In the genomic region with DNA sequence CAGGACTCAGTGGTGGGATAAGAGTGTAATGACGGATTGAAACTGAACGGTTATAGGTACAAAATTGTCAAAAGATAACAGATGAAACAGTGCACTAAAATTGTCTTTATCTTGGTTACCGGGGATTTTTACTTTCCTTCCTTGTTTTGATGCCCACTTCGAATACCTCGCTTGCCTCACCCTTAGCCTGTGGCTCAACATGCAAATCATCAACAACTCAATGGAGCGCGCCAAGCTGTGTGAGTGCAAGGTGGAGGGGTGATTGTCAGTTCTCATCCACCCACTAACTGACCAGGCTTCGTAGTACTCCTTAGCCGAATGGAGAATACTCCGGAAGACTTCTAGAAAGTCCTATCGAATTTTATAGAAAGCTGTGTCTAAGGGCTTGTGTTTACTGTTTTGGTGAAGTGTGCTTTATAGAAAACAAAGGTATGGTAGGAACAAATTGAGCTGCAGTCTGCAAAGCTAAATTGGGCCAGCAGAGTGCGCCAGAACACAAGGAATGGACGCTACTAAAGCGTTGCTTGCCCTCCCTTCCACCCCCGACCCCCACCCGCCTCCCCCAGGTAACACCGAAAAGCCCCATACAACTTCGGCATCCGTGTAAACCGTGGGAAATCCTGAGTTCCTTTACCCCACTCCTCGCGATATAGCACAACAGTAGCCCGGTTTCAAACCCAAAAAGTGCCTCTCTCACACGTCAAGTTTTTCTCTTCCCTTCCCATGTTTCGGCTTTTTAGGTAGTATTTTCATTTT, we compare ENCODE assay signal across 8 mouse cellular contexts.
DNase-seq lines count a peak whose midpoint lies in the region; ATAC-seq and TF ChIP-seq lines count a peak whose summit lies in the region.

No protein-coding gene starts in this region.

- H3K27ac ChIP-seq in MEL (ENCODE audit: control insufficient read depth, low read depth, low read length): peak overlapping the region; percentile 32
- H3K27ac ChIP-seq in embryonic facial prominence, embryonic 11.5 days (replicated peaks; ENCODE audit: low read depth, low read length): no peak overlapping the region
- H3K27ac ChIP-seq in heart, embryonic 12.5 days (ENCODE audit: poor library complexity, severe bottlenecking): no peak overlapping the region

- TF ChIP-seq CTCF in MEL (IDR thresholded peaks at IDR 0.05 in 2 of 3, conservative IDR thresholded peaks at IDR 0.05 in 1 of 3; ENCODE audit: control insufficient read depth in 1 of 3, insufficient read depth in 1 of 3, low read depth in 2 of 3, low read length in 3 of 3, poor library complexity in 1 of 3, severe bottlenecking in 1 of 3): peak; percentile 58 to 87 (median 71)

- WGBS in embryonic facial prominence, embryonic 11.5 days: 25% methylated on average over 25 of the region's 25 CpGs
- WGBS in heart, embryonic 12.5 days: 22% methylated on average over 25 of the region's 25 CpGs

- H3K79me2 ChIP-seq in MEL (ENCODE audit: control insufficient read depth, insufficient read depth, low read length, poor library complexity): no peaks in the 10 kb centered on the region

- TF ChIP-seq EP300 in MEL (IDR thresholded peaks at IDR 0.05; ENCODE audit: low read depth in 1 of 2, low read length in 2 of 2): no peak

- no peaks in the 10 kb centered on the region; a peak in 1 of 4 replicates for H3K27me3 ChIP-seq in MEL (ENCODE audit: control insufficient read depth in 1 of 2, insufficient read depth in 2 of 2, low read length in 2 of 2)
- H3K27me3 ChIP-seq in embryonic facial prominence, embryonic 11.5 days (ENCODE audit: control insufficient read depth, insufficient read depth, low read length): no peaks in the 10 kb centered on the region
- H3K27me3 ChIP-seq in heart, embryonic 12.5 days (replicated peaks): no peaks in the 10 kb centered on the region

- TF ChIP-seq RAD21 in MEL (IDR thresholded peaks at IDR 0.05; ENCODE audit: low read depth, low read length): peak; percentile 77

- no peak for ATAC-seq in embryonic facial prominence, embryonic 11.5 days (replicated peaks; ENCODE audit: insufficient number of reproducible peaks, low FRiP score, low TSS enrichment, low read depth)
- ATAC-seq in heart, embryonic 12.5 days (ENCODE audit: insufficient number of reproducible peaks, low FRiP score): no peak

- no peaks in the 10 kb centered on the region for H3K9me3 ChIP-seq in MEL (replicated peaks; ENCODE audit: insufficient read depth, low read length)
- no peaks in the 10 kb centered on the region for H3K9me3 ChIP-seq in embryonic facial prominence, embryonic 11.5 days (replicated peaks; ENCODE audit: control insufficient read depth, low read length)
- no peaks in the 10 kb centered on the region for H3K9me3 ChIP-seq in heart, embryonic 12.5 days (replicated peaks)

- TF ChIP-seq POLR2A in MEL (IDR thresholded peaks at IDR 0.05; ENCODE audit: control insufficient read depth in 1 of 2, insufficient read depth in 1 of 2, low read depth in 1 of 2, low read length in 2 of 2, poor library complexity in 1 of 2): no peak

- H3K36me3 ChIP-seq in MEL (ENCODE audit: control insufficient read depth in 1 of 2, insufficient read depth in 2 of 2, low read length in 2 of 2): peaks cover 0 to 5% of the 10 kb centered on the region in 2 experiments; a peak in 2 of 4 replicates
- H3K36me3 ChIP-seq in embryonic facial prominence, embryonic 11.5 days (replicated peaks; ENCODE audit: control insufficient read depth, insufficient read depth, low read depth, low read length): no peaks in the 10 kb centered on the region
- no peaks in the 10 kb centered on the region for H3K36me3 ChIP-seq in heart, embryonic 12.5 days

- peaks cover 10% of the 10 kb centered on the region in 2 experiments for H3K4me1 ChIP-seq in MEL (ENCODE audit: control insufficient read depth in 1 of 2, insufficient read depth in 2 of 2, low read length in 2 of 2)
- no peaks in the 10 kb centered on the region for H3K4me1 ChIP-seq in embryonic facial prominence, embryonic 11.5 days (ENCODE audit: control insufficient read depth, insufficient read depth, low read length)
- peaks cover 16% of the 10 kb centered on the region for H3K4me1 ChIP-seq in heart, embryonic 12.5 days (replicated peaks)

- peak overlapping the region; percentile 35 for H3K4me2 ChIP-seq in embryonic facial prominence, embryonic 11.5 days (ENCODE audit: low read depth, low read length)
- peak overlapping the region; percentile 77 for H3K4me2 ChIP-seq in heart, embryonic 12.5 days

- peak; percentile 95 for DNase-seq in A20 (ENCODE audit: low read depth, low spot score)
- DNase-seq in MEL (ENCODE audit: low read depth, low spot score): peak; percentile 82
- peak; percentile 71 for DNase-seq in embryonic facial prominence, embryonic 11.5 days (ENCODE audit: low spot score)
- DNase-seq in kidney, postnatal 14 days: peak; percentile 53
- DNase-seq in lung, postnatal 10 days: peak; percentile 66
- peak; percentile 75 for DNase-seq in retina, embryonic 14.5 days (ENCODE audit: low spot score)
- peak; percentile 64 for DNase-seq in urinary bladder, postnatal 25 days (ENCODE audit: low spot score)

- peak overlapping the region; percentile 64 for H3K9ac ChIP-seq in MEL (ENCODE audit: control insufficient read depth, low read depth, low read length, poor library complexity, severe bottlenecking)
- no peak overlapping the region for H3K9ac ChIP-seq in embryonic facial prominence, embryonic 11.5 days (replicated peaks; ENCODE audit: low read length)
- H3K9ac ChIP-seq in heart, embryonic 12.5 days: peak overlapping the region; percentile 60

- H3K4me3 ChIP-seq in MEL (ENCODE audit: control insufficient read depth in 1 of 2, insufficient read depth in 1 of 2, low read depth in 2 of 2, low read length in 2 of 2): peak overlapping the region; percentile 76 to 85
- peak overlapping the region; percentile 23 for H3K4me3 ChIP-seq in embryonic facial prominence, embryonic 11.5 days (ENCODE audit: low read depth, low read length)
- peak overlapping the region; percentile 45 for H3K4me3 ChIP-seq in heart, embryonic 12.5 days

TF ChIP-seq in MEL, 35 proteins besides CTCF, POLR2A, EP300 and RAD21:
- TF ChIP-seq BHLHE40 (IDR thresholded peaks at IDR 0.05; ENCODE audit: borderline replicate concordance, low read depth, low read length) (no peak), CHD2 (IDR thresholded peaks at IDR 0.05; ENCODE audit: low read length) (no peak; the same call in 1 of the 2 replicates), SMC3 (IDR thresholded peaks at IDR 0.05; ENCODE audit: low read depth, low read length) (peak; percentile 53), TCF12 (IDR thresholded peaks at IDR 0.05; ENCODE audit: low read depth, low read length) (no peak), ZC3H11A (IDR thresholded peaks at IDR 0.05; ENCODE audit: low read depth, low read length) (peak; percentile 67), MXI1 (IDR thresholded peaks at IDR 0.05; ENCODE audit: low read depth, low read length) (peak; percentile 63; the same call in 1 of the 2 replicates), ETS1 (IDR thresholded peaks at IDR 0.05; ENCODE audit: low read depth, low read length) (no peak), TAL1 (IDR thresholded peaks at IDR 0.05; ENCODE audit: low read length) (no peak), TBP (IDR thresholded peaks at IDR 0.05; ENCODE audit: low read depth, low read length) (no peak), E2F4 (IDR thresholded peaks at IDR 0.05; ENCODE audit: borderline replicate concordance, low read depth, low read length) (no peak), POLR2AphosphoS5 (IDR thresholded peaks at IDR 0.05; ENCODE audit: borderline replicate concordance, low read depth, low read length) (no peak), MAZ (IDR thresholded peaks at IDR 0.05; ENCODE audit: low read depth, low read length) (0 out of 2 replicates have a peak, but pooled peaks have one; percentile 33), MYB (IDR thresholded peaks at IDR 0.05; ENCODE audit: low read depth, low read length) (no peak), MYC (IDR thresholded peaks at IDR 0.05; ENCODE audit: low read depth, low read length) (0 out of 2 replicates have a peak, but pooled peaks have one; percentile 15)

Comparison
In these comparisons a context has a peak if more than half of its experiments do, and no peak if none do; other contexts are left out.
1. H3K4me3 ChIP-seq: peak in every context shown above with its lines; median percentile 80 in MEL; 45 in heart, embryonic 12.5 days; 23 in embryonic facial prominence, embryonic 11.5 days.